Mouse (Mus musculus): ENCODE measurements around the gene Cfap97.
"Not testable (repeated sequence)": the region's sequence is repeated elsewhere in the genome, so short reads cannot be mapped to it uniquely, and the experiment has no call there.

Gene Cfap97

GRCm38 (mm10) chr8:46151202-46152062, at the start of gene Cfap97:
TSS of gene Cfap97 (plus strand) at chr8:46151771.
- DNase-seq = peak; percentile 62

GRCm38 (mm10) chr8:46103434-46103833, 48.1 kb upstream of the Cfap97 start:
- no peak for DNase-seq

- DNase-seq = no peak
Observed at GRCm38 (mm10) chr8:46107690-46108089, 43.9 kb upstream of the Cfap97 start.

- not testable (repeated sequence) for DNase-seq
Observed at GRCm38 (mm10) chr8:46113421-46114170, 38.0 kb upstream of the Cfap97 start.

GRCm38 (mm10) chr8:46117172-46117571, 34.4 kb upstream of the Cfap97 start:
- no peak for DNase-seq

- DNase-seq = no peak
Observed at GRCm38 (mm10) chr8:46119176-46119575, 32.4 kb upstream of the Cfap97 start.

- DNase-seq = no peak
Observed at GRCm38 (mm10) chr8:46122498-46122897, 29.1 kb upstream of the Cfap97 start.

GRCm38 (mm10) chr8:46130426-46130825, 21.1 kb upstream of the Cfap97 start:
- DNase-seq = no peak

- not testable (repeated sequence) for DNase-seq
Observed at GRCm38 (mm10) chr8:46135546-46135945, 16.0 kb upstream of the Cfap97 start.

DNA sequence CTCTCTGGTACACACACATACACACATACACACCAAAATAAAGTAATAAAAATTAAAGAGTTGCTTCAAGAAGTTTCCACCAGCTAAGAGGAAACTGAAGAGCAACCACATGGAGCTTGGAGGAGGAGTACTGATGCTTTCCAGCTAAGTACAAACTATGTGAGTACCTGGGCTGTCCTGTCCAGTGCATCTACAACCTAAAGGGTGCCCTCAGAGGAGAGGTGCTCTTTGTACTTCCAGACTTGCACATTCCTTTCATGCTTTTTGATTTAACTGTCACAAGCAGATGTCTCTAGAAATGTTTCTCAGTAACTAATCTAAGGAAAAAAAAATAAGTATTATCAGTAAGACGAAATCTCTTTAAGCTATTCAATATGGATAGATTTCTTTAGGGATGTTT, 14.2 kb upstream of the Cfap97 start:
- no peak for DNase-seq

GRCm38 (mm10) chr8:46137843-46138596, 13.6 kb upstream of the Cfap97 start:
- DNase-seq = no peak

DNA sequence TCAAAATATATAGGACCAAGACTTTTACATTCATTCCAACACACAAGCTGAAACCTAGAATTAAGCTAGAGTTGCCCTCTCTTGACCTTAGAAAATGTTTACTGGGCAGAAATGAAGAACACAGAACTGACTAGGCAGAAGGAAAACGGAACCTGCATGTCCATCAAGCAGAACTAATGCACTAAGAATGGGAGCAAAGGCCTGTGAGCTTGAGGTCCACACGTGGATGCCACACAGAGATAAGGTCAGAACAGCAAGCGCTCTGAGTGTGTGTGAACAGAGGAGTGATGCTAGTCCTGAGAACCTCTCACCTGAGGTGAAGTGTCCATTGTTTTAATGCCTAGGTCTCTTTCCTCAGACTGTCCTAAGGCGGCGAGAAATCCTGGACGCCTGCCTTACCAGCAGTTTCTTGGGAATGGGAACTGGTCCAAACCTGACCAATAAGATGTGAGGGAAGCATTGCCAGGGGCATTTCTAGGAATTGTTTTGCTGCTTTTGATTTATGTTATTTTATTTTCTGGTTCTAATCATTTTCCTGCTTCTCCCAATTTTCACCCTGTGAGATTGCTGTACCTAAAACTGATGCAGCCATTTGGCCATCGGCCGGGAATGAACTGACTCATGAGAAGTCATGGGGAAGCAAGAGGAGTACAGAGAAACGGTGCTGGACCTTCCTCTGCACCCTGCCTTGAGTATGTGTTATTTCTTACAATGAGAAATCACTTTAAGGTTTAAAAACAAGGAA, 11.0 kb upstream of the Cfap97 start:
- DNase-seq = no peak

DNA sequence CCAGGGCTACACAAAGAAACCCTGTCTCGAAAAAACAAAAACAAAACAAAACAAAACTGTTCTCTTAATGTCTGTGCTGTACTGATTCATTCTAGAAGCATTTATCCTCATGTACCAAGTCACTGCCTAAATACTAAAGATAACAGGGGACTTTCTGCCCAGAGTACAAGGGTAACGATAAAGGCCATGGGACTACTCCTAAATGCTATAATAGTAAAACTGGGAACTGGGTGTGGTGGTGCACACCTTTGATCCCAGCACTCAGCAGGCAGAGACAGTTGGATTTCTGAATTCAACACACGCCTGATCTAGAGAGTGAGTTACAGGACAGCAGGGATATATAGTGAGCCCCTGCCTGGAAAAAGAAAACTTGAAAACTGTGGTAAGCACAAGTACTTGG, 9.9 kb upstream of the Cfap97 start:
- DNase-seq = no peak

GRCm38 (mm10) chr8:46142498-46143081, 9.0 kb upstream of the Cfap97 start:
- DNase-seq = no peak

DNA sequence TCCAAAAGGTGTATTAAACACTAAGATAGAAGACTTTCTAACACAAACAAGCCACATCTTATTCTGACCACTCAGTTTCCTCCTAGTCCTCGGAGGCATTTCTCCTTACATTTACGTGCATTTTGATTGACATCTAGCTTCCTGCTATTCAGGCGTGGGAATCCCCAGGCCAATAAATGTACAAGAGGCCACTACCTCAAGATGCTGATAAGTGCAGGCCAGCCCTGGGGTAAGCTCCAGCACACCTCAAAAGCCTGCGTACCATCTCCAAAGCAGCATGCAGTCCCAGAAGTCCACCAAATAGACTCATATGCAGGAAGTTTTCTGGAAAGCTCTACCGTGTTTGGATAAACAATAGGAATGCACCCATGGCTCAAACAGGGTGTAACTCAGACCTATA, 8.1 kb upstream of the Cfap97 start:
- no peak for DNase-seq

DNA sequence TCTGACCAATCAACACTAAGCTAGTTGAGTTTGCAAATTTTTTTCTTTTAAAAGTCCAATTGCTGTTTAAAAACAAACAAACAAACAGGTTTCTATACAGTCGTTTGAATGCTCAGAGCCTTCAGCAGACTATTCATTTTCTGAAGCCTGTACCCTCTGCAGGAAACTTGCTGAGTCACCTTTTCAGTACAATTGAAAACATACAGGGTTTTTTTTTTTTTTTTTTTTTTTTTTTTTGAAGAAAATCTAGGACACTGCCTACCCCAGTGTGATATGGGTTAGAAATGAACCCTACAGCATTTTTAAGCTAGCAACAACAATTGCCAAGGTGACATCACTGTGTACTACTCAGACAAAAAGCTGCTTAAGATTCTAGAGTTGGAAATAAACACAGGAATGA, 7.6 kb upstream of the Cfap97 start:
- DNase-seq = no peak

DNA sequence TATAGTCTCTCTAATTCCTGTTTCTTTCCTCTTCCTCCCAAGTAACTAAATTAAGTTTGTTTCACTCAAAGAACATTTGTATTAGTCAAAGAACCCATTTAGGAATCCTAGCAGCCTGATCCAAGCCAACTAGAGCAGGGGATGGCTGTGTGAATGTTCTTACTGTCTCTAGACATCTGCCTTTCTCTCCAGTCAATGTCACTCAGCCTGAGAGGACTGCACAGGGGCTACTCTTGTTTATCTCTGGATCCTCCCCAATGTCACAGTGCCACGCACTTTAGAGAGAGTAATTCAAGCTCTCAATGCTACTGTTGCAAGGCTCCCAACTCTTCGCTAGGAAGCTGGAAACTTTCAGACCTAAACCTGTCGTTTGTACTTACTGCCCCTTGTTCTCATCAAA, 5.4 kb upstream of the Cfap97 start:
- DNase-seq = no peak

DNA sequence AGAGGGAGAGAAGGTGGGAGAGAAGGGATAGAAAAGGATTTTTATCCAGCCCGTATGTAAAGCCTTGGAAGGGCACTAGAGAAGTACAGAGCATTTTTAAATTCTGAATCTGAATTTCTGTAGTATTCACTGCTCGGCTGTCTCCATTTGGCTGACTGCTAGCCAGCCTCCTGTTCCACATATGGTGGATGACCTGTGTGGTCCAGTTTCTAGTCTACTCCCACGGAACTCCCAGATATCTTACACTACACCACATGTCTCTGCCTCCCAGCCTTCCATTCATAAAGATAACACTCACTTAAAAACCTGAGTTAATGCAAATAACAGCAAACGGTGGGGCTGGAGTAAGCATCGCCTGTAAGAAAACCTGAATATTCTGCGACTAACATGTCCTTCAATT, 2.3 kb upstream of the Cfap97 start:
- DNase-seq = no peak

- DNase-seq = no peak
Observed at GRCm38 (mm10) chr8:46149782-46150181, 1.8 kb upstream of the Cfap97 start.

DNA sequence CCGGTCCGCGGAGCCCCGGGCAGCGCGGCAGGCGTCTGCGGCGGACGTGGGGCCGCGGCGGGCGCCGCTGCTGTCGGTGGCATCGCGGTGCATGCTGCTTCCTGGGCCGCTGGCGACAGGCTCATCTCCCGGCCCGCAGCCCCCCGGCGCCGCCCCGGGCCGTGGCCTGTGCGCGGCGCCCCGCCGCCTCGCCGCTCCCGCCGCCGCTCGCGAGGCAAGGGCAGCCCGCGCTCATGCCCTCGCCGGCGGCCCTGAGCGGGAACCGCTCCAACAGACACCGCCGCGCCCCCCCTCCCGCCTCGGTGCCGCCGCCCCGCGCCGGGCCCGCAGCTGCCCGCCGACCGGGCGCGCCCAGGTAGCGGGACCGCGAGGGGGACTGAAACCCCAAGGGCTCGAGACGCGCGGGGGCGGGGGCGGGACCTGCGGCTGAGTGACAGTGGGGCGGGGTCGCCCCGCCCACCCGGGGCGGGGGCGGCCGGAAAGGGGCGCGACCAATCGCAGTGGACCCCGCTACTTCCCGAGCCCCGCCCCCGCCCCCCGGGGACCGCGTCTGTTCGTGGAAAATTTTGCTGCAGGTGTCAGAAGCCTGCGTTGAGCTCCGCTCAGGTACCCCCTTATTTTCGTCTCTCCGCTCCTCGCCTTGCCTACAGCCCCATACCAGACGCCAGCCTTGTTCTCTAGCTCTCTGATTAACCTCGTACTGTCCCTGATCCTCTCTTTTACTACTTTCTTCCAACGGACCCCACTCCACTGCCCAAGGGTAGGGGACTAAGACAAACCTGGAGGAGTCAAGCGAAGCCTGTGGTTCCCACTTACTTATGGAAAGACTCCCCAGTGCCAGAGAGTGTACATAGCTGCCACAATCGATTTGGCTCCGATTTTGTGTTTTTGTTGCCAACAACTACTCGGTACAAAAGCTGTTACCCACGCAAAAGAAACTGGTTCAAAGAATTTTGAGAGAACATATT, 777 bp downstream of the Cfap97 start, which contains the start of gene Snx25:
Snx25 (minus strand) TSS at position 96 of the 968 bp plus-strand sequence.
- DNase-seq = peak; percentile 97

GRCm38 (mm10) chr8:46153042-46153441, 1.5 kb downstream of the Cfap97 start:
- no peak for DNase-seq

Data from cerebellum, adult 8-10 months (tissue).